Mouse (Mus musculus): Measurements from ENCODE around the gene Fbxl5. TPM values are rescaled to one million over a fixed set of nuclear protein-coding genes. Genes with fewer than 3 reads are reported as not detected.

Fbxl5 gene
- polyA plus RNA-seq, 1 experiment = 25.8 TPM

GRCm38 (mm10) chr5:43786607-43787006 lies 34.8 kb downstream of the Fbxl5 start:
- Histone ChIP-seq H3K27me3 (ENCODE audit: control insufficient read depth, insufficient read depth, low read length) (no peaks in the 10 kb centered on the region), H3K4me1 (ENCODE audit: control insufficient read depth, insufficient read depth, insufficient read length, low read length) (peaks cover 3% of the 10 kb centered on the region; the same call in 1 of the 2 replicates), H3K27ac (ENCODE audit: insufficient read depth, low read depth, low read length) (no peak overlapping the region), H3K36me3 (ENCODE audit: control insufficient read depth, insufficient read depth, low read length) (no peaks in the 10 kb centered on the region), H3K4me3 (ENCODE audit: low read depth, low read length) (no peak overlapping the region)
- 91% methylated on average over 4 of the region's 4 CpGs for WGBS
- TF ChIP-seq POLR2A (IDR thresholded peaks at IDR 0.05; ENCODE audit: low read depth, low read length) (no peak), CTCF (IDR thresholded peaks at IDR 0.05; ENCODE audit: extremely low read depth, insufficient read length, insufficient replicate concordance, low read depth, low read length) (no peak)

GRCm38 (mm10) chr5:43783996-43784395 lies 37.4 kb downstream of the Fbxl5 start:
- Histone ChIP-seq H3K36me3 (ENCODE audit: control insufficient read depth, insufficient read depth, low read length) (no peaks in the 10 kb centered on the region), H3K4me1 (ENCODE audit: control insufficient read depth, insufficient read depth, insufficient read length, low read length) (peaks cover 6% of the 10 kb centered on the region; the same call in 1 of the 2 replicates), H3K27ac (ENCODE audit: insufficient read depth, low read depth, low read length) (peak overlapping the region; percentile 63), H3K27me3 (ENCODE audit: control insufficient read depth, insufficient read depth, low read length) (no peaks in the 10 kb centered on the region), H3K4me3 (ENCODE audit: low read depth, low read length) (no peak overlapping the region)
- WGBS = 46% methylated on average over 2 of the region's 2 CpGs
- TF ChIP-seq POLR2A (IDR thresholded peaks at IDR 0.05; ENCODE audit: low read depth, low read length) (no peak), CTCF (IDR thresholded peaks at IDR 0.05; ENCODE audit: extremely low read depth, insufficient read length, insufficient replicate concordance, low read depth, low read length) (no peak)

- WGBS = 2% methylated on average over 80 of the region's 82 CpGs
- Histone ChIP-seq H3K4me3 (ENCODE audit: low read depth, low read length) (peak overlapping the region; percentile 79), H3K4me1 (ENCODE audit: control insufficient read depth, insufficient read depth, insufficient read length, low read length) (peaks cover 6% of the 10 kb centered on the region; the same call in 1 of the 2 replicates), H3K36me3 (ENCODE audit: control insufficient read depth, insufficient read depth, low read length) (no peaks in the 10 kb centered on the region; the same call in 1 of the 2 replicates), H3K27me3 (ENCODE audit: control insufficient read depth, insufficient read depth, low read length) (no peaks in the 10 kb centered on the region), H3K27ac (ENCODE audit: insufficient read depth, low read depth, low read length) (peak overlapping the region; percentile 93)
- peak; percentile 80 for TF ChIP-seq POLR2A (IDR thresholded peaks at IDR 0.05; ENCODE audit: low read depth, low read length)
- TF ChIP-seq CTCF (IDR thresholded peaks at IDR 0.05; ENCODE audit: extremely low read depth, insufficient read length, insufficient replicate concordance, low read depth, low read length) = no peak
Measured at GRCm38 (mm10) chr5:43781977-43782930, 39.2 kb downstream of the Fbxl5 start.

GRCm38 (mm10) chr5:43781423-43781976 lies 39.9 kb downstream of the Fbxl5 start:
- H3K36me3 ChIP-seq (ENCODE audit: control insufficient read depth, insufficient read depth, low read length) = no peaks in the 10 kb centered on the region; the same call in 1 of the 2 replicates
- H3K27ac ChIP-seq (ENCODE audit: insufficient read depth, low read depth, low read length) = peak overlapping the region; percentile 60
- TF ChIP-seq POLR2A (IDR thresholded peaks at IDR 0.05; ENCODE audit: low read depth, low read length) (no peak), CTCF (IDR thresholded peaks at IDR 0.05; ENCODE audit: extremely low read depth, insufficient read length, insufficient replicate concordance, low read depth, low read length) (no peak)
- H3K4me1 ChIP-seq (ENCODE audit: control insufficient read depth, insufficient read depth, insufficient read length, low read length) = peaks cover 6% of the 10 kb centered on the region; the same call in 1 of the 2 replicates
- no peaks in the 10 kb centered on the region for H3K27me3 ChIP-seq (ENCODE audit: control insufficient read depth, insufficient read depth, low read length)
- H3K4me3 ChIP-seq (ENCODE audit: low read depth, low read length) = peak overlapping the region; percentile 79
- WGBS = under 1% methylated on average over 61 of the region's 61 CpGs

GRCm38 (mm10) chr5:43778583-43778982 lies 42.9 kb downstream of the Fbxl5 start:
- Histone ChIP-seq H3K27me3 (ENCODE audit: control insufficient read depth, insufficient read depth, low read length) (no peaks in the 10 kb centered on the region), H3K27ac (ENCODE audit: insufficient read depth, low read depth, low read length) (no peak overlapping the region), H3K4me1 (ENCODE audit: control insufficient read depth, insufficient read depth, insufficient read length, low read length) (peaks cover 5% of the 10 kb centered on the region; the same call in 1 of the 2 replicates), H3K4me3 (ENCODE audit: low read depth, low read length) (no peak overlapping the region), H3K36me3 (ENCODE audit: control insufficient read depth, insufficient read depth, low read length) (no peaks in the 10 kb centered on the region; the same call in 1 of the 2 replicates)
- 94% methylated on average over 3 of the region's 3 CpGs for WGBS
- TF ChIP-seq CTCF (IDR thresholded peaks at IDR 0.05; ENCODE audit: extremely low read depth, insufficient read length, insufficient replicate concordance, low read depth, low read length) = no peak
- TF ChIP-seq POLR2A (IDR thresholded peaks at IDR 0.05; ENCODE audit: low read depth, low read length) = no peak

GRCm38 (mm10) chr5:43776993-43777392 lies 44.4 kb downstream of the Fbxl5 start:
- no peak overlapping the region for H3K4me3 ChIP-seq (ENCODE audit: low read depth, low read length)
- TF ChIP-seq CTCF (IDR thresholded peaks at IDR 0.05; ENCODE audit: extremely low read depth, insufficient read length, insufficient replicate concordance, low read depth, low read length) = no peak
- no peak for TF ChIP-seq POLR2A (IDR thresholded peaks at IDR 0.05; ENCODE audit: low read depth, low read length)
- H3K4me1 ChIP-seq (ENCODE audit: control insufficient read depth, insufficient read depth, insufficient read length, low read length) = peaks cover 5% of the 10 kb centered on the region; the same call in 1 of the 2 replicates
- H3K27me3 ChIP-seq (ENCODE audit: control insufficient read depth, insufficient read depth, low read length) = no peaks in the 10 kb centered on the region
- 32% methylated on average over 1 of the region's 1 CpGs for WGBS
- no peaks in the 10 kb centered on the region; the same call in 1 of the 2 replicates for H3K36me3 ChIP-seq (ENCODE audit: control insufficient read depth, insufficient read depth, low read length)
- no peak overlapping the region for H3K27ac ChIP-seq (ENCODE audit: insufficient read depth, low read depth, low read length)

GRCm38 (mm10) chr5:43776407-43776806 lies 45.0 kb downstream of the Fbxl5 start:
- H3K4me1 ChIP-seq (ENCODE audit: control insufficient read depth, insufficient read depth, insufficient read length, low read length) = peaks cover 6% of the 10 kb centered on the region; the same call in 1 of the 2 replicates
- H3K27me3 ChIP-seq (ENCODE audit: control insufficient read depth, insufficient read depth, low read length) = no peaks in the 10 kb centered on the region
- TF ChIP-seq CTCF (IDR thresholded peaks at IDR 0.05; ENCODE audit: extremely low read depth, insufficient read length, insufficient replicate concordance, low read depth, low read length) (no peak), POLR2A (IDR thresholded peaks at IDR 0.05; ENCODE audit: low read depth, low read length) (no peak)
- peaks cover under 1% of the 10 kb centered on the region; the same call in 1 of the 2 replicates for H3K36me3 ChIP-seq (ENCODE audit: control insufficient read depth, insufficient read depth, low read length)
- no peak overlapping the region for H3K4me3 ChIP-seq (ENCODE audit: low read depth, low read length)
- no peak overlapping the region for H3K27ac ChIP-seq (ENCODE audit: insufficient read depth, low read depth, low read length)

Measured in small intestine, adult 2 months (tissue).